16 mouse cellular contexts compared by ENCODE assay signal in the genomic region with DNA sequence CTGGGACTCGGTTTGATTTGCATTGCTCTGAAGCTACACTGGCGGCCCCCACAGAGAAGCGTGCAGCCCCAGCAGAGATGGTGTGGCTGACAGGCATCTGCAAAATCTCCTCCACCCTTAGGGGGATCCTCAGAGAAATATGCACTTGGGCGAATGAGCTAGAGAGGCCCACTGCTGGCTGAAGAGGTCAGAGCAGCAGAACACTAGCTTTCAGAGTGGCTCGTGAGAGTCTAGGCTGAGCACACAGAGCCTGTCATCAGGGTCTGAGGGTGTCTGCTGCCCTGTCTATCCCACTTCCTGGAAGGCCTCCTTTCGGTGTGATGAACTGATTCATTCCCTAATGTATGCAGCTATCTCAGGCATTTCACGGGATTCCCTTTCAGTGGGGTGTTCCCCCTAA.
DNase-seq lines count a peak whose midpoint lies in the region; ATAC-seq and TF ChIP-seq lines count a peak whose summit lies in the region.
"Had no signal": no experiment of that assay in that cellular context is flagged by ENCODE, and none has a peak within 500 bp of the region (broad histone marks: within the 10 kb centered on the region; RNA-seq: fewer than 3 reads in every experiment).

No protein-coding gene starts in this region.

- H3K9ac ChIP-seq in hindbrain, embryonic 11.5 days (ENCODE audit: low read depth, low read length) = no peak overlapping the region
- H3K9ac ChIP-seq in midbrain, postnatal 0 days (replicated peaks; ENCODE audit: low read length, poor library complexity, severe bottlenecking) = no peak overlapping the region
- no peak overlapping the region for H3K9ac ChIP-seq in midbrain, embryonic 15.5 days
- H3K9ac ChIP-seq in embryonic facial prominence, embryonic 12.5 days = no peak overlapping the region
- H3K9ac ChIP-seq: hindbrain, embryonic 14.5 days; liver, embryonic 14.5 days had no signal

- H3K4me2 ChIP-seq in hindbrain, embryonic 11.5 days (replicated peaks; ENCODE audit: low read depth, low read length) = no peak overlapping the region
- H3K4me2 ChIP-seq in midbrain, postnatal 0 days (ENCODE audit: low read depth, low read length, poor library complexity, severe bottlenecking) = no peak overlapping the region
- H3K4me2 ChIP-seq in midbrain, embryonic 15.5 days = no peak overlapping the region
- H3K4me2 ChIP-seq in embryonic facial prominence, embryonic 12.5 days (replicated peaks) = no peak overlapping the region
- H3K4me2 ChIP-seq: hindbrain, embryonic 14.5 days had no signal

- peak; percentile 7; the same call in 1 of the 2 replicates for TF ChIP-seq CTCF in midbrain, postnatal 0 days (IDR thresholded peaks at IDR 0.05)

- no peak for DNase-seq in hindbrain, embryonic 10.5 days (ENCODE audit: low spot score)
- no peak for DNase-seq in hindbrain, embryonic 11.5 days (ENCODE audit: low spot score)
- DNase-seq in midbrain, postnatal 0 days (ENCODE audit: low spot score) = no peak
- peak; percentile 7 for DNase-seq in yolk sac, embryonic 10.5 days (ENCODE audit: low spot score)
- no peak for DNase-seq in right cerebral cortex, adult 18-20 months
- DNase-seq: cerebellum, adult 8-10 months; embryo, embryonic 11 days; kidney, postnatal 10 days; right cerebral cortex, postnatal 14 days; thymus, postnatal 14 days had no signal

- 23% methylated on average over 7 of the region's 7 CpGs for WGBS in hindbrain, embryonic 10.5 days
- 21% methylated on average over 7 of the region's 7 CpGs for WGBS in hindbrain, embryonic 11.5 days
- WGBS in midbrain, postnatal 0 days = 31% methylated on average over 7 of the region's 7 CpGs
- 23% methylated on average over 7 of the region's 7 CpGs for WGBS in midbrain, embryonic 15.5 days
- 15% methylated on average over 7 of the region's 7 CpGs for WGBS in embryonic facial prominence, embryonic 12.5 days

- no peak overlapping the region for H3K4me3 ChIP-seq in hindbrain, embryonic 10.5 days
- H3K4me3 ChIP-seq in hindbrain, embryonic 11.5 days (ENCODE audit: low read depth, low read length) = no peak overlapping the region
- H3K4me3 ChIP-seq in midbrain, postnatal 0 days (ENCODE audit: low read depth, low read length) = no peak overlapping the region
- no peak overlapping the region for H3K4me3 ChIP-seq in midbrain, embryonic 15.5 days
- no peak overlapping the region for H3K4me3 ChIP-seq in embryonic facial prominence, embryonic 12.5 days
- H3K4me3 ChIP-seq: myocyte had no signal

- H3K36me3 ChIP-seq in hindbrain, embryonic 10.5 days = no peaks in the 10 kb centered on the region
- no peaks in the 10 kb centered on the region for H3K36me3 ChIP-seq in hindbrain, embryonic 11.5 days (ENCODE audit: control insufficient read depth, insufficient read depth, low read length)
- no peaks in the 10 kb centered on the region for H3K36me3 ChIP-seq in midbrain, postnatal 0 days (ENCODE audit: insufficient read depth, low read length)
- H3K36me3 ChIP-seq in midbrain, embryonic 15.5 days (replicated peaks) = no peaks in the 10 kb centered on the region
- no peaks in the 10 kb centered on the region for H3K36me3 ChIP-seq in embryonic facial prominence, embryonic 12.5 days

- no peaks in the 10 kb centered on the region for H3K9me3 ChIP-seq in hindbrain, embryonic 10.5 days
- H3K9me3 ChIP-seq in hindbrain, embryonic 11.5 days (ENCODE audit: control insufficient read depth, low read length) = no peaks in the 10 kb centered on the region
- H3K9me3 ChIP-seq in midbrain, postnatal 0 days (ENCODE audit: low read length) = no peaks in the 10 kb centered on the region
- no peaks in the 10 kb centered on the region for H3K9me3 ChIP-seq in midbrain, embryonic 15.5 days
- H3K9me3 ChIP-seq in embryonic facial prominence, embryonic 12.5 days = no peaks in the 10 kb centered on the region

- peaks cover 22% of the 10 kb centered on the region for H3K27me3 ChIP-seq in hindbrain, embryonic 10.5 days (ENCODE audit: insufficient read depth, poor library complexity, severe bottlenecking)
- H3K27me3 ChIP-seq in hindbrain, embryonic 11.5 days (ENCODE audit: control insufficient read depth, insufficient read depth, low read length) = no peaks in the 10 kb centered on the region
- no peaks in the 10 kb centered on the region for H3K27me3 ChIP-seq in midbrain, postnatal 0 days (ENCODE audit: insufficient read depth, low read length)
- H3K27me3 ChIP-seq in midbrain, embryonic 15.5 days (replicated peaks) = 0 out of 2 replicates have a peak, but pooled peaks cover 5% of the 10 kb centered on the region
- no peaks in the 10 kb centered on the region; the same call in 1 of the 2 replicates for H3K27me3 ChIP-seq in embryonic facial prominence, embryonic 12.5 days

- no peak for ATAC-seq in hindbrain, embryonic 11.5 days (ENCODE audit: low FRiP score)
- no peak for ATAC-seq in midbrain, postnatal 0 days (ENCODE audit: low FRiP score)
- no peak for ATAC-seq in midbrain, embryonic 15.5 days (replicated peaks)
- no peak for ATAC-seq in embryonic facial prominence, embryonic 12.5 days (ENCODE audit: insufficient number of reproducible peaks, insufficient read depth, low FRiP score, low TSS enrichment)
- ATAC-seq: CD4-positive, CD25-positive, alpha-beta regulatory T cell, adult 4 months had no signal

- H3K4me1 ChIP-seq in hindbrain, embryonic 10.5 days (replicated peaks) = peaks cover 46% of the 10 kb centered on the region
- no peaks in the 10 kb centered on the region; the same call in 1 of the 2 replicates for H3K4me1 ChIP-seq in hindbrain, embryonic 11.5 days (replicated peaks; ENCODE audit: control insufficient read depth, insufficient read depth, low read length)
- peaks cover 5% of the 10 kb centered on the region; the same call in 1 of the 2 replicates for H3K4me1 ChIP-seq in midbrain, postnatal 0 days (ENCODE audit: insufficient read depth, low read length)
- H3K4me1 ChIP-seq in midbrain, embryonic 15.5 days = peaks cover 16% of the 10 kb centered on the region
- peaks cover 34% of the 10 kb centered on the region for H3K4me1 ChIP-seq in embryonic facial prominence, embryonic 12.5 days

- peak overlapping the region; percentile 70 for H3K27ac ChIP-seq in hindbrain, embryonic 10.5 days
- H3K27ac ChIP-seq in hindbrain, embryonic 11.5 days (ENCODE audit: low read depth, low read length) = no peak overlapping the region
- no peak overlapping the region for H3K27ac ChIP-seq in midbrain, postnatal 0 days (ENCODE audit: low read depth, low read length)
- H3K27ac ChIP-seq in midbrain, embryonic 15.5 days = no peak overlapping the region
- peak overlapping the region; percentile 51 for H3K27ac ChIP-seq in embryonic facial prominence, embryonic 12.5 days
- H3K27ac ChIP-seq: hindbrain, embryonic 14.5 days; liver, embryonic 14.5 days had no signal

Comparison
In these comparisons a context has a peak if more than half of its experiments do, and no peak if none do; other contexts are left out.
1. H3K27ac ChIP-seq: peak in hindbrain, embryonic 10.5 days (single experiment) and embryonic facial prominence, embryonic 12.5 days (single experiment); none in hindbrain, embryonic 11.5 days (single experiment), midbrain, postnatal 0 days (single experiment) and midbrain, embryonic 15.5 days (single experiment).